Mouse (Mus musculus) B cell, adult 2 months (primary cell): ENCODE data around the gene Fto.

Experiments
- DNase-seq, 2 experiments: peaks; one replicate each; pipeline ENCODE4 v3.0.0; 2022

Fto gene

GRCm38 (mm10) chr8:91324916-91325315 lies 11.6 kb downstream of the Fto start:
- no peak for DNase-seq

- DNase-seq: no peak
Measured at GRCm38 (mm10) chr8:91326018-91326417, 12.7 kb downstream of the Fto start.

DNA sequence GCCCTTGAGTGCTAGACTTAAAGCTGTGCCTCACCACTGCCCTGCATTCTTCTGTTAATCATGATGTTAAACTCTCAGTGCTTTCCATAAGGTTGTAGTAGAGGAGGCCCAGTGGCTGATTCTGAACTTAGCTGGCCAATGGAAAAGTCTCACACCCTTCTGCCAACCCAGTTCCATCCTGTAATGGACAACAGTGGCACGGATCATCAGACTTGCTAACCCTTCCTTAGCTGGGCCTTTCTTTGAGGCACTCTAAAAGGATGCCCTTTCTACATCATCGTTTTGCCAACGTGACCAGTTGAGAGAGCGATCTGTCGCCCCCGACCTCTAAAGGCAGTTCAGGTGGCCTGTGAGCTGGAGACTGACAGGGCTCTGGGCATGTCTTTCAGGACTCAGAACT lies 13.6 kb downstream of the Fto start:
- DNase-seq: no peak

DNA sequence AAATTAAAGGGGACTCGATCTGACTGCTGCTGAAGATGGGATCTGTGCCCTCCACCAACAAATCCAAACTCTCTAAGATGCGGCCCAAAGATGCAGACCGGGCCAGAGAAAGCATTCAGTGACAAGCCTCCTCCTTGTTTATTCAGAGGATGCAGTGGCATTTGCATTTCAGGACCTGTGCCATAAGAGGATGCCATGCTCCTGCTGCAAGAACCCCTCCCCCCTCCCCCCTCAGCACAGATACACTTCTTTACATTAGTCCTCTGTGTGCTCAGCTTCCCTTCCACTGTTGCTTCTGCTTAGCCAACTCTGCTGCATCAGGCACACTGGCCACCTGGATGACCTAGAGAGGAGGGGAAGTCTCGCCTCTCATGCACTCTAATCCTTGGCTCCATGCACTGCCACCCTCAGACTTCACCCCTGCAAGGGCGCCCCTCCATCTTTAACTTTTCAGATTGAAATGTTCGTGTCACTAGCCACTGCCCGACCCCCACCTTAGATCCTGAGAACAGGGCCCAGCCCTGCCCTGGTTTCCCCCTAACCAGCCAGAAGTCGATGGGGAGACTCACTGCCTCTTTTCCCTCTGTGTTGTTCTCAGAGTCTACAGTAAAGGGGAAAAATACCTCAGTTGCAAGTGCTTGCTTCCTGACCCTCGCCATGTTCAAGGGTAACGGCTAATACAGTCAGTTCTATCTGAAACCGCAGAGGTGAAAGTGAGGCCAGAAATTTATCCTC lies 14.3 kb downstream of the Fto start:
- DNase-seq: no peak

DNA sequence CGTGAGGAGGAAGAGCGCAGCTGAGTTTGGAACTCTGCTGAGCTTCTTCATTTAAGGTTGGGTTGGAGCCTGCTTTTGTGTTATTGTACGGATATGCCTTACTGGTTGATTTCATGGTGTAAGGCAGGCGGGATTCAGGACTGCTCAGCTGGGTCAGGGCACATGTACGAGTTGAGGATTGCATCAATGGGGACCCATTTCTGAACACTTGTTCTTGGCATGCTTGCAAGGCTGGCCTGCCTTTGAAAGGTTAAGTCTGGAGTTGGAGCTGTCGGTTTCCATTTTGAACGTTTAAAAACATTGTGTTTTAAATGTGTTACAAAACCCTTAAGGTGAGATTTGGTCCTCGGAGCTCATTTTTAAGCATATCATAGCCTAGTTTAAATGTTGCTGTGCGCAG lies 15.7 kb downstream of the Fto start:
- no peak for DNase-seq

- DNase-seq: no peak
Measured at GRCm38 (mm10) chr8:91329461-91329850, 16.1 kb downstream of the Fto start.

GRCm38 (mm10) chr8:91338389-91339154 lies 25.2 kb downstream of the Fto start:
- no peak for DNase-seq

GRCm38 (mm10) chr8:91339651-91340050 lies 26.3 kb downstream of the Fto start:
- no peak for DNase-seq

- DNase-seq: no peak
Measured at GRCm38 (mm10) chr8:91340746-91341145, 27.4 kb downstream of the Fto start.

GRCm38 (mm10) chr8:91342196-91342595 lies 28.9 kb downstream of the Fto start:
- no peak for DNase-seq

GRCm38 (mm10) chr8:91342798-91343197 lies 29.5 kb downstream of the Fto start:
- DNase-seq: no peak

GRCm38 (mm10) chr8:91344659-91345058 lies 31.3 kb downstream of the Fto start:
- DNase-seq: no peak

DNA sequence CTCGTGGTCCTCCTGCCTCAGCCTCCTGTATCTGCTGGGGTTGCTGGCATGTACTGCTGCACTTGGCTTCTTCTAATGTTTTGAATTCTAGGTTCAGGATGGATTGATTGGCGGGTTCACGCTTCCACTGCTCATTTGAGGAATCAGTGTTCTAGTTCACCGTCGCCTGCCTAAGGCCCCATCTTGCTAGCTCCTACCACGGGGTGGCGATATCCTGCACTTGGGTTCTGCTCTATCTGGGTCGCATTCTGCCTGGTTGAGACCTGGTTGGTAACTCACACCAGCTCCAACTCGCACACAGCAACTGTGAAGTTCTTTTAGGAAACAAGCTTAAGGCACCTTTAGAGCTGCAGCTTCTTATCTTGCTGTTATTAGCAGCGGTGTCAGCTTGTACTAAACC lies 33.8 kb downstream of the Fto start:
- no peak for DNase-seq

DNA sequence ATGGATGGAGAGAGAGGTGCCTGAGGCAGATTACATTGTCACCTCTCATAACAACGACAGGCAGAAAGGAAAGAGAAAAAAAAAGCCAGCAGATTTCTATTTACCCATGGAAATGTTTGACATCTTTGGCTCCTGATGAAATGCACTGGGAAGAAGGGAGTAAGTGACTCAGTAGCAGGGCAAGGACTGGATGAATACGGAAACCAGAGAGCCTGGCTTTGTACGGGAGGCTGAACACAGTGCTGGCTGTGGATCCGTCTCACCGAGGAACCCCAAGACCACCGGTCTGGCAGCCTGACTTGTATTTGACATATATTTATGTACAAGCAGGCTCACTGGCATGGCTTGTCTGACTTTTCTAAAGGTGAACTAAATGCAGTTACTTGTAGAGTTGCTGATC lies 34.3 kb downstream of the Fto start:
- no peak for DNase-seq

- DNase-seq: no peak
Measured at GRCm38 (mm10) chr8:91349816-91350215, 36.5 kb downstream of the Fto start.

DNA sequence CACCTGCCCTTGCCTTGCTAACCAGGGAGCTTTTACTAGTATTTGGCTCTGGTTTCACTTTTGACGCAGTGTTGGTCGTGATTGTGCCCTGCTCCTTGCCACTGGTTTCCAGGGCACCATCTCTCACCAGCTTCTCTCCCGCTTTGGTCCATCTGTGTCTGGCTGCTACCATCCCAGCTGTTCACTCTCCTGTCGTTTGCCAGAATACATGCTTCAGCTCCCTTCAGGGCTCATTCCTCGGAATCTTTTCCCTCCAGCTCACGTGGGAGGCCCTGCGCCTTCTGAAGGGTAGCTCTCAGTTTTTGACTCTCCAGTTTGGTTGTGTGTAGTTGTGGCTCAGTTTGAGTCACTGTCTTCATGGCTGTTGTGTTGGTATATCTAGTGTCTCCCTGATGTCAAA lies 37.3 kb downstream of the Fto start:
- DNase-seq: no peak

GRCm38 (mm10) chr8:91352598-91352997 lies 39.3 kb downstream of the Fto start:
- DNase-seq: no peak

DNA sequence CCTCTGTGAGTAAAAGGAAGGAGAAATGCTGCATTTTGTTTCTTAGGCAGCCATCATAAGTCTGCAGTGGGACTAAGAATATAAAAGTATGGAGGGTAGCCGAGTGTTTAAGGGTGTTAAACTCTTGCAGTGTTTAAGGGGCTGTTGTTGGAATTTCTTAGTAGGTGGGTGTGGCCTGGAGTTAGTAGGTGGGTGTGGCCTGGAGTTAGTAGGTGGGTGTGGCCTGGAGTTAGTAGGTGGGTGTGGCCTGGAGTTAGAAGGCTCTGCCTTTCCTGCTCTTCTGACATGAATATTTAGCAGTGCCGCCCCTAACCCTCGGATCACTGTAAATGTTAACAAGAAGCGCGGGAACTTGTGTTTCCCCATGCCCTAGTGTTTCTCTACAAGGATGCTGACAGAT lies 39.7 kb downstream of the Fto start:
- DNase-seq: no peak

- no peak for DNase-seq
Measured at GRCm38 (mm10) chr8:91353907-91354306, 40.6 kb downstream of the Fto start.

DNA sequence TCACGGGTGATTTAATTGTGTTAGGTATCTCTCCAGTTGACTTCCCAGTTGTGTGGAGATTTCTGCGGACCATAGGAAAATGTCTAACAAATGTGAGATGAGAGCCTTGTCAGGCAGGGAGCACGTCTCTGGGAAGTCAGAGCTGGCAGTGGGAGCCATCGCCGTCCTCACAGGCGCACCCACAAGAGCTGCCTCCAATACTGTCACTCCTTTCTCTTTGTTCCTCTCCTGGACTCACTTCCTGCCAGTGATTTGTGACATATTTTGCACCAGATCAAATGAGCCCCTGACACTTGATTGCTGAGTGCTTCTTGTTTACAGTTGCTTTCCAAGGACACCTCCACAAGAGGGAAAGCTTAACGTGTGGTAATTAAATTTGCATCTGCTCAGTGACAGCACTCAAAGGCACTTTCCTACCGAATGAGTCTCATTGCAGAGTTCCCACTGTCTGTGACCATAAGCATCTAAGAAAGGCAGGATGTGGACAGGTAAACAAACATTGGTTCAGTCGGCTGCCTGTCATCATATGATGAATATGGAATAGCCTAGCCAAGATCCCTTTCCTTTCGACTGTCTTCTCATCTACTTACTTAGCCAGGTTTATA lies 42.1 kb downstream of the Fto start:
- DNase-seq: no peak

DNA sequence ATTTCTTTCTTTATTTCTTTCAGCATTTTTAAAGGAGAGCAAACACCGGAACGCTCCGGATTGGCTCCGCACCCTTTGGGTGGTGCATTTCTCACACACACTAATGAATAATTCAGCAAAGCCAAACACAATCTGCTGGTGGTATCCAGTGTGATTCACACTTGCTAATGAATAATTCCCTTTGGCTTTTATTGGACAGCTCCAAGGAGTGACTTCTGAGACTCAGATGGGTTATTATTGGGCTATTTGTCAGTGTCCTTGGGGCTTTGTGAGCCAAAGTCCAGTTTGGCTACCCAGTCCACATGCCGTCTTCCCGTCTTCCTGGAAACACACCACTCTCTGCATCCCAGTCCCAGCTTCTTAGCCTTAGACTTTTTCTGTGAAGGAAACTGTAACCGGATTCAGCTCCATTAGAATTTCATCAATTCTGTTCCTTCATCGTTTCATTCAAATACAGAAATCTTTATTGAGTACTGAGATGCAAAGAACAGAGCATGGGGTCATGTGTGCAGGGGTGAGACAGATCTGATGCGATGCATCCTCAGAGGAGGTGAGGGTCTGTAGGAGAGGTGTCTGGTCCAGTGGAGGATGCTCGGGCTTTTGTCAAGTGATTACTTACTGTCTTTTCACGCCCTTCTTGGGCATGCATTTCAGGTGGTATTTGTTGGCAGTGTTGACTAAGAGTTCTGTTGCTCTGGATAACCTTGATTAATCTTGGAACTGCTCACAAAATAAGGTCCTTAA lies 42.8 kb downstream of the Fto start:
- DNase-seq: no peak

DNA sequence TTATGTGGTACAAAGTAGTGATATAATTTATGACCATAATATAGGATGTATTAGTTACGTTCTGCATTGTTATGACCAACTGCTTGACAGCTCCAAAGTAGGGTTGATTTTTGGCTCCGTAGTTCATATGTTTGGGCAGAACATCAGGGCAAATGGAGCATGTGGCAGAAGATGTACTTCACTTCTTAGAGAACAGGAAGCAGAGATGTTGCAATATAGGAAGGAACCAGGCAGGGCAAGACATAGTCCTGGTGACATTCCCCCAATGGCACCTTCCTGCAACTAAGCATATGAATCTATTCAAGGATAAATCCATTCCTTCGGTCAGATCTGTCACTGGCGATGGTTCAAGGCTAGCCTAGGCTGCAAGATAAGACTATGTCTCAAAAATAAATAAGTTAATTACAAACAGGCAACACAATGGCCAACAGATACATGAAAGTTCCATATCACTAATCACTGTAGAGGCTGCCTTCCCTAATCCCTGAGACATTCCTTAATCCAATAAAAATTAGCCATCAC lies 44.2 kb downstream of the Fto start:
- DNase-seq: no peak

- DNase-seq: no peak
Measured at GRCm38 (mm10) chr8:91358016-91358415, 44.7 kb downstream of the Fto start.
